In the genomic region with DNA sequence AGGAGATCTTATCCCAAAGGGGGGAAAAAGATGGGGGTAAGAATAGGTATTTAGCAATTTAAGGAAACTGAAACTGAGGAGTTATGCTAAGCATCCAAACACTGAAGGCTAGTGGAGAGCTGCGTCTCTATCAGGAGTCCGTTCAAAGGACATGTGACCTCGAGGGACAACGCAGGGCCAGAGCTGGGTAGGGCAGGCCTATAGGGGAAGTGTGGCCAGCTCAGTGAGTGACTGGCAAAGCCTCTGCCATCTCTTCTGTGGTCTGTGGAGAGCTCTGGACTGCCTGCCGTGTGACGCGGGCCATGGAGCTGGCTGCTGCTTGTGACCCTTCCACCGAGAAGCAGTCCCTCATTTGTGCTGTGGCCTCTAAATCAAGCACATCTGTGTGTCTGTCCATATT, we compare ENCODE assay signal across 29 mouse cellular contexts. TPM values are rescaled to one million over a fixed set of nuclear protein-coding genes. Genes with fewer than 3 reads are reported as not detected.
"Had no signal": no experiment of that assay in that cellular context is flagged by ENCODE, and none has a peak within 500 bp of the region (broad histone marks: within the 10 kb centered on the region; RNA-seq: fewer than 3 reads in every experiment).

No protein-coding gene starts in this region.

- H3K9me3 ChIP-seq: limb, embryonic 12.5 days; limb, embryonic 15.5 days; midbrain, embryonic 12.5 days; midbrain, embryonic 15.5 days had no signal

- H3K27me3 ChIP-seq: limb, embryonic 12.5 days; limb, embryonic 15.5 days; midbrain, embryonic 12.5 days; midbrain, embryonic 15.5 days had no signal

- ATAC-seq: liver, postnatal 0 days; lung, postnatal 0 days; midbrain, embryonic 15.5 days had no signal

- H3K27ac ChIP-seq: kidney, postnatal 0 days; layer of hippocampus, adult 2 months; left cerebral cortex, adult 2 months; limb, embryonic 12.5 days; limb, embryonic 15.5 days; liver, embryonic 14.5 days; macrophage; midbrain, embryonic 12.5 days; midbrain, embryonic 15.5 days had no signal

- H3K4me1 ChIP-seq: limb, embryonic 12.5 days; limb, embryonic 15.5 days; midbrain, embryonic 12.5 days; midbrain, embryonic 15.5 days had no signal

- H3K4me3 ChIP-seq: layer of hippocampus, adult 2 months; left cerebral cortex, adult 2 months; limb, embryonic 12.5 days; limb, embryonic 15.5 days; midbrain, embryonic 12.5 days; midbrain, embryonic 15.5 days had no signal

- DNase-seq: kidney, adult 2 months; kidney, postnatal 25 days; layer of hippocampus, adult 9-11 months; layer of hippocampus, postnatal 36 days; left cerebral cortex, postnatal 4 days; liver, postnatal 0 days; lung, embryonic 14.5 days; thymus, adult 18-20 months; thymus, postnatal 36 days had no signal

- H3K4me2 ChIP-seq: limb, embryonic 12.5 days; limb, embryonic 15.5 days; liver, embryonic 11.5 days; lung, embryonic 14.5 days; midbrain, embryonic 12.5 days; midbrain, embryonic 15.5 days had no signal

- H3K9ac ChIP-seq: limb, embryonic 12.5 days; limb, embryonic 15.5 days; liver, embryonic 14.5 days; liver, postnatal 0 days; lung, embryonic 14.5 days; midbrain, embryonic 12.5 days; midbrain, embryonic 15.5 days had no signal

- H3K36me3 ChIP-seq: limb, embryonic 12.5 days; limb, embryonic 15.5 days; midbrain, embryonic 12.5 days; midbrain, embryonic 15.5 days had no signal

RNA-seq across cellular contexts. Expression of a gene that starts 23.2 kb away (rescaled TPM):
- total RNA-seq: layer of hippocampus, adult 2 months; layer of hippocampus, postnatal 36 days; left cerebral cortex, adult 2 months; left cerebral cortex, postnatal 10 days; left cerebral cortex, postnatal 4 days had no signal
- polyA plus RNA-seq: kidney, adult 2 months; large intestine, adult 2 months; limb, embryonic 12.5 days; limb, embryonic 15.5 days; liver, embryonic 11.5 days; liver, embryonic 14.5 days; liver, postnatal 0 days; lung, embryonic 14.5 days; lung, postnatal 0 days; macrophage; midbrain, embryonic 12.5 days; neural tube, embryonic 11.5 days; neural tube, embryonic 14.5 days; small intestine, adult 2 months; spleen, adult 2 months; stomach, embryonic 16.5 days; urinary bladder, adult 2 months had no signal

RNA-seq across cellular contexts. Expression of a gene that starts 51.3 kb away (rescaled TPM):
- polyA plus RNA-seq: kidney, embryonic 14.5 days; kidney, postnatal 0 days; liver, embryonic 14.5 days; liver, postnatal 0 days; lung, embryonic 14.5 days; lung, postnatal 0 days; neural tube, embryonic 14.5 days; small intestine, adult 2 months; spleen, adult 2 months had no signal
